In genomic region chr8:77836902-77837489, GRCm38 (mm10) we compare ENCODE assay signal across 17 mouse cellular contexts.
"Had no signal": no experiment of that assay in that cellular context is flagged by ENCODE, and none has a peak within 500 bp of the region (broad histone marks: within the 10 kb centered on the region; RNA-seq: fewer than 3 reads in every experiment).

No protein-coding gene starts in this region.

- H3K27me3 ChIP-seq: liver, embryonic 13.5 days; liver, embryonic 15.5 days; megakaryocyte, embryonic 14.5 days; midbrain, embryonic 13.5 days; midbrain, embryonic 15.5 days; neural tube, embryonic 12.5 days; stomach, embryonic 15.5 days had no signal

- ATAC-seq: liver, postnatal 0 days; midbrain, embryonic 13.5 days; midbrain, embryonic 15.5 days had no signal

- DNase-seq: liver, embryonic 13.5 days; liver, postnatal 0 days; lung, adult 2 months; lung, postnatal 14 days; right cerebral cortex, postnatal 14 days; thymus, adult 2 months; thymus, postnatal 25 days; thymus, postnatal 4 days had no signal

- H3K4me2 ChIP-seq: liver, embryonic 13.5 days; liver, embryonic 15.5 days; midbrain, embryonic 11.5 days; midbrain, embryonic 13.5 days; midbrain, embryonic 15.5 days; neural tube, embryonic 12.5 days; stomach, embryonic 15.5 days had no signal

- H3K4me3 ChIP-seq: liver, embryonic 13.5 days; liver, embryonic 15.5 days; megakaryocyte, embryonic 14.5 days; midbrain, embryonic 13.5 days; midbrain, embryonic 15.5 days; neural tube, embryonic 12.5 days; stomach, embryonic 15.5 days had no signal

- H3K36me3 ChIP-seq: liver, embryonic 13.5 days; liver, embryonic 15.5 days; midbrain, embryonic 13.5 days; midbrain, embryonic 15.5 days; neural tube, embryonic 12.5 days; stomach, embryonic 15.5 days had no signal

- H3K4me1 ChIP-seq: liver, embryonic 13.5 days; liver, embryonic 15.5 days; megakaryocyte, embryonic 14.5 days; midbrain, embryonic 13.5 days; midbrain, embryonic 15.5 days; neural tube, embryonic 12.5 days had no signal

- H3K9me3 ChIP-seq: liver, embryonic 13.5 days; liver, embryonic 15.5 days; midbrain, embryonic 13.5 days; midbrain, embryonic 15.5 days; neural tube, embryonic 12.5 days; stomach, embryonic 15.5 days had no signal

- H3K9ac ChIP-seq: liver, embryonic 13.5 days; liver, embryonic 15.5 days; liver, postnatal 0 days; midbrain, embryonic 13.5 days; midbrain, embryonic 15.5 days; neural tube, embryonic 12.5 days; stomach, embryonic 15.5 days had no signal

- H3K27ac ChIP-seq: liver, embryonic 13.5 days; liver, embryonic 15.5 days; macrophage; midbrain, embryonic 13.5 days; midbrain, embryonic 15.5 days; neural tube, embryonic 12.5 days; stomach, embryonic 15.5 days; stomach, postnatal 0 days had no signal
